Mouse (Mus musculus): ENCODE measurements at regions not wholly inside any gene's neighbourhood (a gene's known extent, or its start where the extent isn't known, plus 50 kb on each side); places are given as distances from the start of the nearest gene placed in this dataset.

- no peaks in the 10 kb centered on the region for H3K9me3 ChIP-seq (ENCODE audit: control insufficient read depth, low read length)
- H3K27ac ChIP-seq: no peak overlapping the region
- no peak for DNase-seq (ENCODE audit: low read depth in 3 of 3, low spot score in 3 of 3)
- no peaks in the 10 kb centered on the region for H3K27me3 ChIP-seq (ENCODE audit: control insufficient read depth, insufficient read depth, low read length)
- 61% methylated on average over 7 of the region's 7 CpGs for WGBS (ENCODE audit: insufficient replicate concordance)
- no peak for TF ChIP-seq CTCF (IDR thresholded peaks at IDR 0.05; ENCODE audit: low read depth)
- no peak for TF ChIP-seq EP300 (IDR thresholded peaks at IDR 0.05; ENCODE audit: low read depth)
- H3K36me3 ChIP-seq (replicated peaks; ENCODE audit: control insufficient read depth, insufficient read depth, low read depth): no peaks in the 10 kb centered on the region
- ATAC-seq (ENCODE audit: insufficient read depth): no peak
- no peak overlapping the region for H3K9ac ChIP-seq (replicated peaks)
- H3K4me3 ChIP-seq (ENCODE audit: insufficient read depth in 1 of 2, low read depth in 2 of 2, low read length in 2 of 2): no peak overlapping the region
- no peaks in the 10 kb centered on the region for H3K4me1 ChIP-seq (replicated peaks; ENCODE audit: control insufficient read depth in 2 of 2, insufficient read depth in 2 of 2, low read length in 1 of 2)
- H3K4me2 ChIP-seq (ENCODE audit: low read depth): no peak overlapping the region
Measured at GRCm38 (mm10) chr16:5740776-5741175, 144.4 kb upstream of the Rbfox1 start.

- H3K9me3 ChIP-seq (ENCODE audit: control insufficient read depth, low read length): no peaks in the 10 kb centered on the region
- TF ChIP-seq EP300 (IDR thresholded peaks at IDR 0.05; ENCODE audit: low read depth): no peak
- no peak for TF ChIP-seq CTCF (IDR thresholded peaks at IDR 0.05; ENCODE audit: low read depth)
- no peaks in the 10 kb centered on the region for H3K27me3 ChIP-seq (ENCODE audit: control insufficient read depth, insufficient read depth, low read length)
- H3K27ac ChIP-seq: no peak overlapping the region
- WGBS (ENCODE audit: insufficient replicate concordance): 47% methylated on average over 4 of the region's 4 CpGs
- no peak overlapping the region for H3K4me2 ChIP-seq (ENCODE audit: low read depth)
- ATAC-seq (ENCODE audit: insufficient read depth) (no peak), DNase-seq (ENCODE audit: low read depth in 3 of 3, low spot score in 3 of 3) (no peak)
- no peak overlapping the region for H3K4me3 ChIP-seq (ENCODE audit: insufficient read depth in 1 of 2, low read depth in 2 of 2, low read length in 2 of 2)
- no peak overlapping the region for H3K9ac ChIP-seq (replicated peaks)
- H3K4me1 ChIP-seq (replicated peaks; ENCODE audit: control insufficient read depth in 2 of 2, insufficient read depth in 2 of 2, low read length in 1 of 2): no peaks in the 10 kb centered on the region
- no peaks in the 10 kb centered on the region for H3K36me3 ChIP-seq (replicated peaks; ENCODE audit: control insufficient read depth, insufficient read depth, low read depth)
Measured at GRCm38 (mm10) chr16:5733608-5734007, 151.5 kb upstream of the Rbfox1 start.

GRCm38 (mm10) chr16:5722506-5722905 is 162.6 kb upstream of the Rbfox1 start:
- Histone ChIP-seq H3K4me2 (ENCODE audit: low read depth) (no peak overlapping the region), H3K4me1 (replicated peaks; ENCODE audit: control insufficient read depth in 2 of 2, insufficient read depth in 2 of 2, low read length in 1 of 2) (no peaks in the 10 kb centered on the region)

GRCm38 (mm10) chr16:5713476-5713875 is 171.7 kb upstream of the Rbfox1 start:
- Histone ChIP-seq H3K9ac (replicated peaks) (no peak overlapping the region), H3K4me2 (ENCODE audit: low read depth) (no peak overlapping the region), H3K27me3 (ENCODE audit: control insufficient read depth, insufficient read depth, low read length) (no peaks in the 10 kb centered on the region), H3K4me1 (replicated peaks; ENCODE audit: control insufficient read depth in 2 of 2, insufficient read depth in 2 of 2, low read length in 1 of 2) (no peaks in the 10 kb centered on the region), H3K27ac (no peak overlapping the region), H3K36me3 (replicated peaks; ENCODE audit: control insufficient read depth, insufficient read depth, low read depth) (no peaks in the 10 kb centered on the region), H3K4me3 (ENCODE audit: insufficient read depth in 1 of 2, low read depth in 2 of 2, low read length in 2 of 2) (no peak overlapping the region), H3K9me3 (ENCODE audit: control insufficient read depth, low read length) (no peaks in the 10 kb centered on the region)
- WGBS (ENCODE audit: insufficient replicate concordance): 70% methylated on average over 4 of the region's 4 CpGs
- ATAC-seq (ENCODE audit: insufficient read depth) (no peak), DNase-seq (ENCODE audit: low read depth in 3 of 3, low spot score in 3 of 3) (no peak)
- TF ChIP-seq CTCF (IDR thresholded peaks at IDR 0.05; ENCODE audit: low read depth): no peak
- TF ChIP-seq EP300 (IDR thresholded peaks at IDR 0.05; ENCODE audit: low read depth): no peak

More at GRCm38 (mm10) chr16:5722506-5722905, 162.6 kb upstream of the Rbfox1 start:
- TF ChIP-seq EP300 (IDR thresholded peaks at IDR 0.05; ENCODE audit: low read depth) (no peak), CTCF (IDR thresholded peaks at IDR 0.05; ENCODE audit: low read depth) (no peak)
- DNase-seq (ENCODE audit: low read depth in 3 of 3, low spot score in 3 of 3): no peak
- Histone ChIP-seq H3K36me3 (replicated peaks; ENCODE audit: control insufficient read depth, insufficient read depth, low read depth) (no peaks in the 10 kb centered on the region), H3K4me3 (ENCODE audit: insufficient read depth in 1 of 2, low read depth in 2 of 2, low read length in 2 of 2) (no peak overlapping the region), H3K27ac (no peak overlapping the region), H3K9me3 (ENCODE audit: control insufficient read depth, low read length) (no peaks in the 10 kb centered on the region), H3K27me3 (ENCODE audit: control insufficient read depth, insufficient read depth, low read length) (no peaks in the 10 kb centered on the region), H3K9ac (replicated peaks) (no peak overlapping the region)
- ATAC-seq (ENCODE audit: insufficient read depth): no peak

- Histone ChIP-seq H3K27me3 (ENCODE audit: control insufficient read depth, insufficient read depth, low read length) (no peaks in the 10 kb centered on the region), H3K27ac (no peak overlapping the region), H3K4me3 (ENCODE audit: insufficient read depth in 1 of 2, low read depth in 2 of 2, low read length in 2 of 2) (no peak overlapping the region), H3K4me1 (replicated peaks; ENCODE audit: control insufficient read depth in 2 of 2, insufficient read depth in 2 of 2, low read length in 1 of 2) (no peaks in the 10 kb centered on the region), H3K9ac (replicated peaks) (no peak overlapping the region), H3K9me3 (ENCODE audit: control insufficient read depth, low read length) (no peaks in the 10 kb centered on the region), H3K4me2 (ENCODE audit: low read depth) (no peak overlapping the region), H3K36me3 (replicated peaks; ENCODE audit: control insufficient read depth, insufficient read depth, low read depth) (no peaks in the 10 kb centered on the region)
- WGBS (ENCODE audit: insufficient replicate concordance): 62% methylated on average over 5 of the region's 5 CpGs
- no peak for ATAC-seq (ENCODE audit: insufficient read depth)
- TF ChIP-seq EP300 (IDR thresholded peaks at IDR 0.05; ENCODE audit: low read depth) (no peak), CTCF (IDR thresholded peaks at IDR 0.05; ENCODE audit: low read depth) (no peak)
- DNase-seq (ENCODE audit: low read depth in 3 of 3, low spot score in 3 of 3): no peak
Measured at GRCm38 (mm10) chr16:5709831-5710230, 175.3 kb upstream of the Rbfox1 start.

Data from liver, embryonic 14.5 days (tissue).